Mouse (Mus musculus): ENCODE data around the gene Krtap31-1.
"Not testable (repeated sequence)": the region's sequence is repeated elsewhere in the genome, so short reads cannot be mapped to it uniquely, and the experiment has no call there.

The Krtap31-1 gene

DNA sequence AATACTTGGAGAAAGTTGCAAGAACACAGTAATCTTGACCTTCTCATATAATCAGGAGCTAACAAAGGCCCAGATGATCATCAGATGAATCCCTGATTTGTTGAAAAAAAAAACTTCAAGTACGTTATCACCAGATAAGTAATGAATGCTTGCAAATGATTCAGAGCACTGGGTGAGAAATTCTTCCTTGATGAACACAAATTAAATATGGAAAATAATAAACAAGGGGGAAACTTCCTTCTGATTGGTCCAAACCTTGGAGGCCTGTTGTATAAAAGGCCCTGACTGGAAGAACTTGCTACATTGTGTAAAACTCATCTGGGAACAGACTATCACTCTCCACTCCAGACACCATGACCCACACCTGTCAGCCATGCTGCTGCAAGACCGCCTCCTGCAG lies at the start of gene Krtap31-1:
Gene Krtap31-1, plus strand, starts transcription at position 301 of the 400 bp plus-strand sequence.
- DNase-seq (ENCODE audit: low read depth), result no peak

DNA sequence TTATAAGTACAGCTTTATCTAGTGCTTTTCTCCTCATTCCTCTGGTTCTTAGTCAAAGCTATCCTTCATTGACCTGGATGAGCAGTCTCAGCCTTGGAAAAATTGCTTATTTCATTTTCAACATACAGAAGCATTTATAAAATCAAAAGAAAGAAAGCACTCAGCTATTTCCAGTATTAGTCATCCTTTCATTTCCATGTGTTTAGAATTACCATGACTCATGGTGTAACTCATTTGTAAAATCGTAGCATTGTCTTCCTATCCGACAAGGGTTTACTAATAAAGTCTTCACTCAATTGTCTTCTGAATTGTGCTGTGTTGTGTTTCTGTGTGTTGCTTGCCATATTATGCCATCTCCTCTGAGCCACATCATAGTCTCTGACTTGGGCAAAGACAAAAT lies 49.0 kb upstream of the Krtap31-1 start:
- DNase-seq (ENCODE audit: low read depth), result no peak

DNA sequence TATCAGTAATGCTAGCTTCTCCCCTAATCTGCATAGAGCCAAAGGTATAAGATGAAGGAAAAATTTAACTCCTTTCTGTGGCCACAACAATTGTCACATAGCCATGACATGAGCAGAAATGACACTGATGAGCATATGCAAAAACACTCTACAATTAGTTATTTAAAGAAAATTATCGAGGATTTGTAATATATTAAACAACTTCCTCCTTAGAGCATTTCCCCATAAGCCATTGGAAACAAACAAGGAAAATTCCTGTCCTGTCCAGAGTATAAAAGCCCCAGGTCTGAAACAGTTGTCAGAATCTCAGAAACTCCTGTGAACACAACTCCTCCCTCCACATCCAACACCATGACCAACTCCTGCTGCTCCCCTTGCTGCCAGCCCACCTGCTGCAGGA lies 43.5 kb upstream of the Krtap31-1 start, which contains the start of gene Gm11559:
Gene Gm11559, plus strand, starts transcription at position 301 of the 400 bp plus-strand sequence.
- DNase-seq (ENCODE audit: low read depth), result not testable (repeated sequence)

DNA sequence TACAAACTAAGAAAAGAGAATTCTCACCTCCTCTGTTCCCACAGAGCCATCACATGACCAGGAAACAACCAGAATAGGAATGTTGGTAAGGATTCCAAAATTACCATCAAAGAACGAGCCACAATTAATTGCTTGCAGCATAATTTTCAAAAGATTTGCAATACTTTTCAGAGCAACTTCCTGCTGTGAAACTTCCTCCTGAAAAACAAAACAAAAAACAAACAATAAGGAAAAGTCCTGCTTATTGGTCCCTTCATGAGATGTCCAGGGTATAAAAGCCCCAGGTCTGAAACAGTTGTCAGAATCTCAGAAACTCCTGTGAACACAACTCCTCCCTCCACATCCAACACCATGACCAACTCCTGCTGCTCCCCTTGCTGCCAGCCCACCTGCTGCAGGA lies 34.6 kb upstream of the Krtap31-1 start, which contains the start of gene Krtap9-1:
Gene Krtap9-1, plus strand, starts transcription at position 301 of the 400 bp plus-strand sequence.
- DNase-seq (ENCODE audit: low read depth), result not testable (repeated sequence)

DNA sequence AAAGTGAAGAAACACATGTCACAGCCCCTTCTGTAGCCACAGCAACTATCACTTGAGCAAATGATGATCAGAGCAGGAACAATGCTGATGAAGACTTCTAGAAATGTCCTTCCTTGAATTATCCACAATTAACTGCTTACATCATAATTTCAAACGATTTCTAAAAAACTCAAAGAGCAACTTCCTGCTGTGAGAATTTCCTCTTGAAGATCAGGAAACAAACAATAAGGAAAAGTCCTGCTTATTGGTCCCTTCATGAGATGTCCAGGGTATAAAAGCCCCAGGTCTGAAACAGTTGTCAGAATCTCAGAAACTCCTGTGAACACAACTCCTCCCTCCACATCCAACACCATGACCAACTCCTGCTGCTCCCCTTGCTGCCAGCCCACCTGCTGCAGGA lies 28.8 kb upstream of the Krtap31-1 start, which contains the start of gene Gm11567:
Gene Gm11567, plus strand, starts transcription at position 301 of the 400 bp plus-strand sequence.
- DNase-seq (ENCODE audit: low read depth), result not testable (repeated sequence)

DNA sequence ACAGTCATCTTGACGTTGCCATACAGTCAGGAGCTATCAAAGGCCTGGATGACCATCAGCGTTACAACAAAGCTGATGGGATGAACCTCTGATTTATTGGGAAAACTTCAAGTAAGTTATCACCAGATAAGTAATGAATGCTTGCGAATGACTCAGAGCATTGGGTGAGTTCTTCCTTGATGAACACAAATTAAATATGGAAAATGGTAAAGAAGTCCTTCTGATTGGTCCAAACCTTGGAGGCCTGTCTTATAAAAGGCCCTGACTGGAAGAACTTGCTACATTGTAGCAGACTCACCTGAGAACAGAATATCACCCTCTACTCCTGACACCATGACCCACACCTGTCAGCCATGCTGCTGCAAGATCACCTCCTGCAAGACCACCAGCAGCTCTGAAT lies 6.7 kb downstream of the Krtap31-1 start, which contains the start of gene Gm11565:
Gene Gm11565, plus strand, starts transcription at position 301 of the 400 bp plus-strand sequence.
- DNase-seq (ENCODE audit: low read depth), result no peak

DNA sequence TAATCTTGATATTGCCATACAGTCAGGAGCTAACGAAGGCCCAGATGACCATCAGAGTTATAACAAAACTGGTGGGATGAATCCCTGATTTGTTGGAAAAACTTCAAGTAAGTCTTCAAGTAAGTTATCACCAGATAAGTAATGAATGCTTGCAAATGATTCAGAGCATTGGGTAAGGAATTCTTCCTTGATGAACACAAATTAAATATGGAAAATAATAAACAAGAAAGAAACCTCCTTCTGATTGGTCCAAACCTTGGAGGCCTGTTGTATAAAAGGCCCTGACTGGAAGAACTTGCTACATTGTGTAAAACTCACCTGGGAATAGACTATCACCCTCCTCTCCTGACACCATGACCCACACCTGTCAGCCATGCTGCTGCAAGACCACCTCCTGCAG lies 28.3 kb downstream of the Krtap31-1 start, which contains the start of gene Krtap31-2:
Gene Krtap31-2, plus strand, starts transcription at position 301 of the 400 bp plus-strand sequence.
- DNase-seq (ENCODE audit: low read depth), result no peak

DNA sequence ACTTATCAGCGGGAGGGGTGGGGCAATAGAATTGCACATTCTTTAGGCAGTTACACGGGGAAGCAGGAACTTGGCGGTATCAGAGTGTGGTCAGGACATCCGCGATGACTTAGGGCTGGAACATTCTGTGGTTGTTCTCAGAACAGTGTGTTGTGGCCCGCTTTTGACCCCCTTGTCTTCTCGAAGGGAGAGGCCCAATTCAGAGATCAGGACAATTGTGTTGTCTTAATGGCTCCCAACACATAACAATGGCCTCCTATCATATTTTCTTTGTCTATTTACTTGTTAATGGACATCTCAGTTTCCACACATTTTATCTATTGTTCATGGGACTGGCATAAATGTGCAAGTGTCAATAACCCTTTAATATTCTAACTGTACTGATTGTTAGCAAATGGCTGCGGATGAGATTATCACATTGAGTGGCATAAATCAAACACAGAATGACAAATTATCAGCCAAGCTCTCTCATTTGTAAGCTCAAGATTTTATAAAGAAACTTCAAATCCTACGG lies 30.1 kb downstream of the Krtap31-1 start:
- no peak for DNase-seq (ENCODE audit: low read depth)

DNA sequence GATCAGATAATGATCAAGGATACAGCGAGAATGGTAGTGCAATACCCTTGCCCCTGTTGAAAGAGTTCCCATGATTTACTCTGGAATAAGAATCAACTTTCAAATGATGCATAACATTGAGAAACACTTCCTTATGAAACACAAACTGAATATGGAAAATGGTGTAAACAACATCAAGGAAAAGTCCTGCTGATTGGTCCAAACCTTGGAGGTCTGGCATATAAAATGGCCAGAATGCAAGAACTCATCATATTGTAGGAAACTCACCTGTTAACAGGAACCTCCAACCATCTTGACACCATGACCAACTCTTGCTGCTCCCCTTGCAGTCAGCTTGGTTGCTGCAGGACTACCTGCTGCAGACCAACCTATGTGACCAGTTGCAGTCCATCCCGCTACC lies 40.5 kb downstream of the Krtap31-1 start, which contains the start of gene Krtap9-5:
Gene Krtap9-5, plus strand, starts transcription at position 301 of the 400 bp plus-strand sequence.
- DNase-seq (ENCODE audit: low read depth), result no peak

All from fibroblast of lung, adult 2 months (primary cell).